Mouse (Mus musculus): Measurements from ENCODE around the gene 6430571L13Rik. TPM values are rescaled to one million over a fixed set of nuclear protein-coding genes. Genes with fewer than 3 reads are reported as not detected.

6430571L13Rik gene
- polyA plus RNA-seq, 1 experiment from 2014 or later, result 2.0 TPM

DNA sequence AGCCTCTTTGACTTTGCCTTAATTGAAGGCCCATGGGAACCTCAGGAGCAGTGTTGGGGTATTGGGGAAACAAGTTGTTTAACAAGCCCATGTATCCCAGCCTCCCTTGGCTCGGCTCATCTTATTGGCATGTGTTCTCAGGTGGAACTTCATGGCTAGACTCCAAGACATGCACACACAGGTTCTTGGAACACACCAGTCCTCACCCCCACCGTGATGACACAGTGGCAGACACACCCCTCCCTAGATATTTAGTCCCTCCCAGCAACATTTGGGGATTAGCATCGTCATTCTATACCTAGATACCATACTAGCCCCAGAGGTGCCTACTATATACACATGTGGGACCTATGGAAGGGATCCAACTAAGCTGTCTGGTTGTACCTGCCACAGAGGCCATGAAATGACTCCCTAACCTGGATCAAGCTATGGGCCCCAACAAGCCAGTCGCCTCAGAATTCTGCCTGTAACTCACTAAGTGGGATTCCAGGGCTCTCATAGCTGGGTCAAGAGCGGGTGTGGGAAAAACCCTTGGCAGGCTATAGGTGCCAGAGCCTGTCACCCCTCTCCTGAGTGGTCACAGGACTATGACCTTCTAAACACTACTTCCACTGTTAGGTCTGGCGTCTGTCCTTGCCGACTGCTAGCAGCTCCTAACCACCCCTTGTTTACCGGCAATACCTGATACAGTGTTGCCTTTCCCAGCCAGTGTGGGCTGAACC, 42.2 kb upstream of the 6430571L13Rik start:
- Histone ChIP-seq H3K36me3 (ENCODE audit: control insufficient read depth, insufficient read depth, low read length) (no peaks in the 10 kb centered on the region), H3K27me3 (ENCODE audit: control insufficient read depth, insufficient read depth, low read length) (no peaks in the 10 kb centered on the region), H3K4me3 (ENCODE audit: low read depth, low read length) (no peak overlapping the region), H3K27ac (ENCODE audit: low read depth, low read length) (no peak overlapping the region), H3K9me3 (ENCODE audit: control insufficient read depth, low read length) (no peaks in the 10 kb centered on the region), H3K9ac (ENCODE audit: low read length) (no peak overlapping the region), H3K4me2 (ENCODE audit: low read depth) (no peak overlapping the region; the same call in 1 of the 2 replicates), H3K4me1 (ENCODE audit: control insufficient read depth, insufficient read depth, low read length) (peaks cover 6% of the 10 kb centered on the region; the same call in 1 of the 2 replicates)
- DNase-seq (ENCODE audit: low spot score) (no peak), ATAC-seq (ENCODE audit: insufficient read depth, low FRiP score, low TSS enrichment) (no peak)
- WGBS, result 92% methylated on average over 8 of the region's 8 CpGs

GRCm38 (mm10) chr9:107298876-107299275, 41.5 kb upstream of the 6430571L13Rik start:
- WGBS, result 88% methylated on average over 6 of the region's 6 CpGs
- DNase-seq (ENCODE audit: low spot score) (no peak), ATAC-seq (ENCODE audit: insufficient read depth, low FRiP score, low TSS enrichment) (no peak)
- no peak overlapping the region for H3K9ac ChIP-seq (ENCODE audit: low read length)
- H3K36me3 ChIP-seq (ENCODE audit: control insufficient read depth, insufficient read depth, low read length), result no peaks in the 10 kb centered on the region
- H3K4me1 ChIP-seq (ENCODE audit: control insufficient read depth, insufficient read depth, low read length), result peaks cover 6% of the 10 kb centered on the region; the same call in 1 of the 2 replicates
- H3K9me3 ChIP-seq (ENCODE audit: control insufficient read depth, low read length), result no peaks in the 10 kb centered on the region
- no peak overlapping the region for H3K27ac ChIP-seq (ENCODE audit: low read depth, low read length)
- no peak overlapping the region for H3K4me3 ChIP-seq (ENCODE audit: low read depth, low read length)
- no peaks in the 10 kb centered on the region for H3K27me3 ChIP-seq (ENCODE audit: control insufficient read depth, insufficient read depth, low read length)
- no peak overlapping the region for H3K4me2 ChIP-seq (ENCODE audit: low read depth)

- Histone ChIP-seq H3K4me3 (ENCODE audit: low read depth, low read length) (no peak overlapping the region), H3K36me3 (ENCODE audit: control insufficient read depth, insufficient read depth, low read length) (no peaks in the 10 kb centered on the region), H3K27ac (ENCODE audit: low read depth, low read length) (no peak overlapping the region), H3K9me3 (ENCODE audit: control insufficient read depth, low read length) (no peaks in the 10 kb centered on the region), H3K9ac (ENCODE audit: low read length) (no peak overlapping the region), H3K4me1 (ENCODE audit: control insufficient read depth, insufficient read depth, low read length) (peaks cover 6% of the 10 kb centered on the region; the same call in 1 of the 2 replicates), H3K27me3 (ENCODE audit: control insufficient read depth, insufficient read depth, low read length) (no peaks in the 10 kb centered on the region), H3K4me2 (ENCODE audit: low read depth) (no peak overlapping the region)
- WGBS, result 87% methylated on average over 7 of the region's 7 CpGs
- ATAC-seq (ENCODE audit: insufficient read depth, low FRiP score, low TSS enrichment), result no peak
- DNase-seq (ENCODE audit: low spot score), result no peak
These were observed 40.6 kb upstream of the 6430571L13Rik start for GRCm38 (mm10) chr9:107299783-107300182.

GRCm38 (mm10) chr9:107300224-107300973, 40.0 kb upstream of the 6430571L13Rik start:
- H3K4me3 ChIP-seq (ENCODE audit: low read depth, low read length), result no peak overlapping the region
- WGBS, result 95% methylated on average over 30 of the region's 30 CpGs
- H3K36me3 ChIP-seq (ENCODE audit: control insufficient read depth, insufficient read depth, low read length), result no peaks in the 10 kb centered on the region
- H3K9me3 ChIP-seq (ENCODE audit: control insufficient read depth, low read length), result no peaks in the 10 kb centered on the region
- ATAC-seq (ENCODE audit: insufficient read depth, low FRiP score, low TSS enrichment) (no peak), DNase-seq (ENCODE audit: low spot score) (no peak)
- no peak overlapping the region for H3K4me2 ChIP-seq (ENCODE audit: low read depth)
- peaks cover 6% of the 10 kb centered on the region; the same call in 1 of the 2 replicates for H3K4me1 ChIP-seq (ENCODE audit: control insufficient read depth, insufficient read depth, low read length)
- H3K9ac ChIP-seq (ENCODE audit: low read length), result no peak overlapping the region
- H3K27me3 ChIP-seq (ENCODE audit: control insufficient read depth, insufficient read depth, low read length), result no peaks in the 10 kb centered on the region
- H3K27ac ChIP-seq (ENCODE audit: low read depth, low read length), result no peak overlapping the region

GRCm38 (mm10) chr9:107301554-107302331, 38.7 kb upstream of the 6430571L13Rik start:
- 84% methylated on average over 17 of the region's 17 CpGs for WGBS
- no peak overlapping the region for H3K4me3 ChIP-seq (ENCODE audit: low read depth, low read length)
- ATAC-seq (ENCODE audit: insufficient read depth, low FRiP score, low TSS enrichment) (no peak), DNase-seq (ENCODE audit: low spot score) (no peak)
- H3K9ac ChIP-seq (ENCODE audit: low read length), result no peak overlapping the region
- H3K27me3 ChIP-seq (ENCODE audit: control insufficient read depth, insufficient read depth, low read length), result no peaks in the 10 kb centered on the region
- H3K4me2 ChIP-seq (ENCODE audit: low read depth), result no peak overlapping the region
- no peak overlapping the region for H3K27ac ChIP-seq (ENCODE audit: low read depth, low read length)
- peaks cover 6% of the 10 kb centered on the region; the same call in 1 of the 2 replicates for H3K4me1 ChIP-seq (ENCODE audit: control insufficient read depth, insufficient read depth, low read length)
- H3K36me3 ChIP-seq (ENCODE audit: control insufficient read depth, insufficient read depth, low read length), result no peaks in the 10 kb centered on the region
- no peaks in the 10 kb centered on the region for H3K9me3 ChIP-seq (ENCODE audit: control insufficient read depth, low read length)

GRCm38 (mm10) chr9:107302592-107302991, 37.8 kb upstream of the 6430571L13Rik start:
- ATAC-seq (ENCODE audit: insufficient read depth, low FRiP score, low TSS enrichment), result no peak
- Histone ChIP-seq H3K27me3 (ENCODE audit: control insufficient read depth, insufficient read depth, low read length) (no peaks in the 10 kb centered on the region), H3K9ac (ENCODE audit: low read length) (no peak overlapping the region), H3K27ac (ENCODE audit: low read depth, low read length) (no peak overlapping the region), H3K4me1 (ENCODE audit: control insufficient read depth, insufficient read depth, low read length) (no peaks in the 10 kb centered on the region), H3K9me3 (ENCODE audit: control insufficient read depth, low read length) (no peaks in the 10 kb centered on the region), H3K36me3 (ENCODE audit: control insufficient read depth, insufficient read depth, low read length) (no peaks in the 10 kb centered on the region), H3K4me2 (ENCODE audit: low read depth) (no peak overlapping the region), H3K4me3 (ENCODE audit: low read depth, low read length) (no peak overlapping the region)
- 82% methylated on average over 7 of the region's 7 CpGs for WGBS
- no peak for DNase-seq (ENCODE audit: low spot score)

GRCm38 (mm10) chr9:107303121-107303820, 37.1 kb upstream of the 6430571L13Rik start:
- H3K27me3 ChIP-seq (ENCODE audit: control insufficient read depth, insufficient read depth, low read length), result no peaks in the 10 kb centered on the region
- H3K4me1 ChIP-seq (ENCODE audit: control insufficient read depth, insufficient read depth, low read length), result no peaks in the 10 kb centered on the region
- DNase-seq (ENCODE audit: low spot score), result no peak
- H3K9me3 ChIP-seq (ENCODE audit: control insufficient read depth, low read length), result no peaks in the 10 kb centered on the region
- no peak for ATAC-seq (ENCODE audit: insufficient read depth, low FRiP score, low TSS enrichment)
- no peaks in the 10 kb centered on the region for H3K36me3 ChIP-seq (ENCODE audit: control insufficient read depth, insufficient read depth, low read length)
- no peak overlapping the region for H3K27ac ChIP-seq (ENCODE audit: low read depth, low read length)
- no peak overlapping the region for H3K4me2 ChIP-seq (ENCODE audit: low read depth)
- H3K9ac ChIP-seq (ENCODE audit: low read length), result no peak overlapping the region
- 82% methylated on average over 9 of the region's 9 CpGs for WGBS
- no peak overlapping the region for H3K4me3 ChIP-seq (ENCODE audit: low read depth, low read length)

GRCm38 (mm10) chr9:107303900-107304299, 36.5 kb upstream of the 6430571L13Rik start:
- H3K9ac ChIP-seq (ENCODE audit: low read length), result no peak overlapping the region
- H3K9me3 ChIP-seq (ENCODE audit: control insufficient read depth, low read length), result no peaks in the 10 kb centered on the region
- no peak overlapping the region for H3K27ac ChIP-seq (ENCODE audit: low read depth, low read length)
- H3K4me1 ChIP-seq (ENCODE audit: control insufficient read depth, insufficient read depth, low read length), result no peaks in the 10 kb centered on the region
- H3K4me2 ChIP-seq (ENCODE audit: low read depth), result no peak overlapping the region
- ATAC-seq (ENCODE audit: insufficient read depth, low FRiP score, low TSS enrichment) (no peak), DNase-seq (ENCODE audit: low spot score) (no peak)
- no peaks in the 10 kb centered on the region for H3K27me3 ChIP-seq (ENCODE audit: control insufficient read depth, insufficient read depth, low read length)
- WGBS, result 83% methylated on average over 5 of the region's 5 CpGs
- H3K4me3 ChIP-seq (ENCODE audit: low read depth, low read length), result no peak overlapping the region
- no peaks in the 10 kb centered on the region for H3K36me3 ChIP-seq (ENCODE audit: control insufficient read depth, insufficient read depth, low read length)

Data from neural tube, embryonic 11.5 days (tissue).